Mouse (Mus musculus): Measurements from ENCODE around the gene Xpnpep1. TPM values are rescaled to one million over a fixed set of nuclear protein-coding genes. Genes with fewer than 3 reads are reported as not detected.

Xpnpep1 gene
- 159 and 166 TPM in 2 replicates for polyA plus RNA-seq (2016; fragmentation: Nextera tagmentation; extraction: Ambion mirVana)

GRCm38 (mm10) chr19:53040164-53041132 lies at the start of gene Xpnpep1:
Gene Xpnpep1 (minus strand): TSS chr19:53040214.
- Histone ChIP-seq H3K4me1 (peaks cover 11% of the 10 kb centered on the region), H3K27me3 (no peaks in the 10 kb centered on the region), H3K9ac (peak within 1 kb of the TSS; percentile 51), H3K36me3 (no peaks in the 10 kb centered on the region), H3K27ac (0 out of 2 replicates have a peak within 1 kb of the TSS, but pooled peaks have one; percentile 7), H3K9me3 (replicated peaks) (no peaks in the 10 kb centered on the region), H3K4me3 (peak within 1 kb of the TSS; percentile 73), H3K4me2 (replicated peaks) (peak within 1 kb of the TSS; percentile 69)
- WGBS, result 82% methylated on average over 23 of the region's 23 CpGs
- ATAC-seq (ENCODE audit: low FRiP score), result no peak

DNA sequence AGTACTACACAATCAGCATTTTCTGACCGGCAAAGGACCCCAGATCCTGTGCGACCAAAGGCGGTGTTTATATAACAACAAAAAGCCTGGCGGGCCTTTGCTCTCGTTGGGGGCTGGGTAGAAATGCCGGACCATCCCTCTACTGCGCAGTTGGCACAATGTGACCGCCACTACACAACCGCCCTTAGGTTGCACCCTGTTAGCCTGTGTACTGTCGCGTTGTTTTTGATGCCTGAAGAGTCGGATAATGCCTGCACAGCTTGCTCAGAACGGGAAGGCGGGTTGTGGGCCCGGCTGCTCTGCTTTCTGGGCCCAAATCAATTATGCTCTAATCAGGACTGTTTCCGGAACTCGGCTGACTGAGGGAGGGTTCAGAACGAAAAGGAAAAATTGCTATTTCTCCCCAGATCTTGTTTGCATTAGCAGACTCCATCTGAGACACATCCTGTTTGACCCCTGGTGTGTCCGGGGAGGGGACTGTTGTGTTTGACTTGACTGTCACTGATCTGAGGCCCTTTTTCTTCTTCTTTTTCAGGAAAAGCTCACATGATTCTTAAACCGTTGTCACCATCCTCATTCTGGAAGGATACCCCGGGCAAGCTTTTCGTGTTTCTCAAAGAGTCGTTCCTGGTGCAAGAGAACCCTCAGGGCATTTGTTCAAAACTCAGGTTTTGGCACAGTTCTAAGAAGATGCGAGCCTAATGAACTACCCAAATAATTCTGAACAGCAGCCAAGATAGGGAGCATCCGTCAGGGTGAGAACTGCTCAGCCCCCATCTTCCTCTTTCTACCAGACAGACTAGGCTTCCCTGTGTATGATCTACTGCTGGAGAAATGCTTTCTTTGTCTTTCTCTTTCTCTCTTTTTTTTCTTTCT lies 47.5 kb upstream of the Xpnpep1 start:
- Histone ChIP-seq H3K36me3 (no peaks in the 10 kb centered on the region), H3K27ac (peak overlapping the region; percentile 3; the same call in 1 of the 2 replicates), H3K9me3 (replicated peaks) (no peaks in the 10 kb centered on the region), H3K27me3 (no peaks in the 10 kb centered on the region), H3K4me3 (no peak overlapping the region), H3K4me1 (peaks cover 15% of the 10 kb centered on the region), H3K9ac (no peak overlapping the region), H3K4me2 (replicated peaks) (peak overlapping the region; percentile 33)
- ATAC-seq (ENCODE audit: low FRiP score), result 0 out of 2 replicates have a peak, but pooled peaks have one; percentile 48
- 31% methylated on average over 25 of the region's 25 CpGs for WGBS

- no peak for ATAC-seq (ENCODE audit: low FRiP score)
- peak overlapping the region; percentile 33 for H3K4me2 ChIP-seq (replicated peaks)
- H3K4me1 ChIP-seq, result peaks cover 15% of the 10 kb centered on the region
- no peak overlapping the region for H3K4me3 ChIP-seq
- no peak overlapping the region for H3K9ac ChIP-seq
- H3K9me3 ChIP-seq (replicated peaks), result no peaks in the 10 kb centered on the region
- WGBS, result 56% methylated on average over 12 of the region's 12 CpGs
- no peaks in the 10 kb centered on the region for H3K36me3 ChIP-seq
- no peaks in the 10 kb centered on the region for H3K27me3 ChIP-seq
- peak overlapping the region; percentile 3; the same call in 1 of the 2 replicates for H3K27ac ChIP-seq
Measured at GRCm38 (mm10) chr19:53086861-53087260, 46.8 kb upstream of the Xpnpep1 start.

DNA sequence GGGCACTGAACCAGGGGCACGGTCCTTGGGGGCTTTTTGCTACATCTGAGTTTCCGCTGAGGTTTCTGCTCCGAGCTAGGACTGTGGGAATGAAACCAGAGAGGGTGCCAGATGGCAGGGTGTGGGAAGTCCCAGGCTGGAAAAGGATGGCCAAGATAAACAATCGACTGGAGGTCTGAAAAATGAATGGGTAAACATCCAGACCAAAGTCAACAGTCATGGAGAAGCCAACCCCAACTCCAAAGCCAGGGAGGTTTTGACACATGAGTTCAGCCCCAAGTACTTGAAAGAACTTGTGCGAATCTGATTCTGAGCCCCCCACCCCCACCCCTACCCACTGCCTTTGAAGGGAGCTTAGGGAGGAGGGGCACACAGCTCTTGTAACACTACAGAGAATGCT lies 44.7 kb upstream of the Xpnpep1 start:
- no peak overlapping the region for H3K9ac ChIP-seq
- peaks cover 18% of the 10 kb centered on the region for H3K4me1 ChIP-seq
- H3K4me2 ChIP-seq (replicated peaks), result no peak overlapping the region
- no peaks in the 10 kb centered on the region for H3K27me3 ChIP-seq
- H3K4me3 ChIP-seq, result no peak overlapping the region
- WGBS, result 71% methylated on average over 5 of the region's 5 CpGs
- H3K36me3 ChIP-seq, result no peaks in the 10 kb centered on the region
- no peak for ATAC-seq (ENCODE audit: low FRiP score)
- H3K9me3 ChIP-seq (replicated peaks), result no peaks in the 10 kb centered on the region
- no peak overlapping the region for H3K27ac ChIP-seq

- Histone ChIP-seq H3K4me1 (peaks cover 17% of the 10 kb centered on the region), H3K36me3 (no peaks in the 10 kb centered on the region), H3K9ac (no peak overlapping the region), H3K27ac (no peak overlapping the region), H3K27me3 (no peaks in the 10 kb centered on the region), H3K4me2 (replicated peaks) (no peak overlapping the region), H3K4me3 (no peak overlapping the region), H3K9me3 (replicated peaks) (no peaks in the 10 kb centered on the region)
- 89% methylated on average over 8 of the region's 8 CpGs for WGBS
- ATAC-seq (ENCODE audit: low FRiP score), result no peak
Measured at GRCm38 (mm10) chr19:53082862-53083261, 42.8 kb upstream of the Xpnpep1 start.

DNA sequence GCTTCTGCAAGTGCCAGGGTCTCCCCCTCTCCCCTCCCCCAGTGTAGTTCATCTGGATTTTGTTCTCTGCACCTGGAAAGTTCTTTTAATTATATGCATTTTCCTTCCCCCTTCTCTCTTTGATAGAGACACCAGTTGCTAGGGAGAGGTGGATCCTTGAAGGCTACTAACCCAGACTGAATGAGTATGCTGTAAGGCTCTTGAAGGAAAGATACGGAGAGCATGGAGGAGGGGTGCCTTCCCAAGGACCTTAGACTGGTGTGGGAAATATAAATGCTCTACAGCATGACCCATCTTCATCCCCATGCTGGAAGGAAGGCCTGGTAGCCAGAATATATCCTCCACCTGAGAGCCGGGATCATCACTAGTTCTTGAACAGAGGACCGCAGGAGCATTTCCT lies 41.3 kb upstream of the Xpnpep1 start:
- Histone ChIP-seq H3K4me2 (replicated peaks) (no peak overlapping the region), H3K9me3 (replicated peaks) (no peaks in the 10 kb centered on the region), H3K27me3 (no peaks in the 10 kb centered on the region), H3K4me3 (no peak overlapping the region), H3K36me3 (no peaks in the 10 kb centered on the region), H3K9ac (no peak overlapping the region), H3K4me1 (peaks cover 4% of the 10 kb centered on the region), H3K27ac (no peak overlapping the region)
- no peak for ATAC-seq (ENCODE audit: low FRiP score)
- 75% methylated on average over 3 of the region's 3 CpGs for WGBS

- ATAC-seq (ENCODE audit: low FRiP score), result no peak
- H3K27ac ChIP-seq, result no peak overlapping the region
- H3K9ac ChIP-seq, result no peak overlapping the region
- WGBS, result 39% methylated on average over 6 of the region's 6 CpGs
- H3K9me3 ChIP-seq (replicated peaks), result no peaks in the 10 kb centered on the region
- no peaks in the 10 kb centered on the region for H3K36me3 ChIP-seq
- no peak overlapping the region for H3K4me2 ChIP-seq (replicated peaks)
- peaks cover 4% of the 10 kb centered on the region for H3K4me1 ChIP-seq
- no peak overlapping the region for H3K4me3 ChIP-seq
- H3K27me3 ChIP-seq, result no peaks in the 10 kb centered on the region
Measured at GRCm38 (mm10) chr19:53080921-53081320, 40.9 kb upstream of the Xpnpep1 start.

GRCm38 (mm10) chr19:53080487-53080886 lies 40.5 kb upstream of the Xpnpep1 start:
- ATAC-seq (ENCODE audit: low FRiP score), result no peak
- Histone ChIP-seq H3K27ac (no peak overlapping the region), H3K27me3 (no peaks in the 10 kb centered on the region), H3K4me3 (no peak overlapping the region), H3K4me1 (peaks cover 4% of the 10 kb centered on the region), H3K9me3 (replicated peaks) (no peaks in the 10 kb centered on the region), H3K4me2 (replicated peaks) (no peak overlapping the region), H3K36me3 (no peaks in the 10 kb centered on the region), H3K9ac (no peak overlapping the region)
- WGBS, result 83% methylated on average over 3 of the region's 3 CpGs

DNA sequence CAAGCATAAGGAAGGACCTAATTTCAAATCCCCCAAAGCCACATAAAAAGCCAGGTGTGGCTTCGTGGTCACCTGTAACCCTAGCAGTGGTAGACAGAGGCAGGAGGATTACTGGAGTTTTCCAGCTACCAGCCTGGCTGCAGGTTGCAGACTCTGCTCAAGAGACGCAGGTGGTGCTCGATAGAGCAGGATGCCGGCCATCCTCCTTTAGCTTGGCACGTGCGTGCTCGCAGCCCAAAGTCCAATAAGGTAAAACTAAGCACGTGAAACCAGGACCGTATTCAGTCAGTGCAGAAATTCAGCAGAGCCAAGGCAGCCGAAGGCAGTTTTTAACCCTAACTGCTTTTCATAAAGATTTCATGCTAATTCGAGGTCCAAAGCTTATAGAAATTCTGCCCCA lies 40.0 kb upstream of the Xpnpep1 start:
- Histone ChIP-seq H3K4me1 (peaks cover 4% of the 10 kb centered on the region), H3K36me3 (no peaks in the 10 kb centered on the region), H3K4me2 (replicated peaks) (no peak overlapping the region), H3K9ac (no peak overlapping the region), H3K9me3 (replicated peaks) (no peaks in the 10 kb centered on the region), H3K27ac (no peak overlapping the region), H3K27me3 (no peaks in the 10 kb centered on the region), H3K4me3 (no peak overlapping the region)
- ATAC-seq (ENCODE audit: low FRiP score), result no peak
- 89% methylated on average over 11 of the region's 11 CpGs for WGBS

GRCm38 (mm10) chr19:53078271-53079085 lies 38.5 kb upstream of the Xpnpep1 start:
- no peak overlapping the region for H3K4me2 ChIP-seq (replicated peaks)
- 74% methylated on average over 9 of the region's 9 CpGs for WGBS
- H3K9ac ChIP-seq, result no peak overlapping the region
- H3K36me3 ChIP-seq, result no peaks in the 10 kb centered on the region
- H3K9me3 ChIP-seq (replicated peaks), result no peaks in the 10 kb centered on the region
- ATAC-seq (ENCODE audit: low FRiP score), result no peak
- H3K4me1 ChIP-seq, result peaks cover 4% of the 10 kb centered on the region
- H3K27me3 ChIP-seq, result no peaks in the 10 kb centered on the region
- no peak overlapping the region for H3K27ac ChIP-seq
- no peak overlapping the region for H3K4me3 ChIP-seq

DNA sequence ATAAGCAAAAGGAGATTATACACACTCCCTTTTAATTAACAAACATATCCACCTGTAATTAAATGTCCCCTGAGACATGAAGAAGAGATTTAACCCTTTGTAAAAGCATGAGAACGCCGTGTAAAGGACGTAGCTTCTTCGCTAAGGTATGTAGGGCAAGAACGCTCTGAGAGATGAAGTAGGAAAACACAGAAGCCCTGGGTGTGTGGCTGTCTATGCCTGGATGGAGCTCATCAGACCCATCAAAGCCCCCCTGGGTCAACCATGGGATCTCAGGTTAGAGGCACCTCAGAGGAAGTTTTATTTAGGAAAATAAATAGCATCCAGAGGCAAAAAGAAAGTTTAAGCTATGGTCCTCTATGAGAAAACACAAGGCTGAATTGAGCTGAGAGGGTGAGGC lies 37.3 kb upstream of the Xpnpep1 start:
- H3K4me1 ChIP-seq, result peaks cover 4% of the 10 kb centered on the region
- no peak overlapping the region for H3K9ac ChIP-seq
- no peak overlapping the region for H3K4me2 ChIP-seq (replicated peaks)
- no peak overlapping the region for H3K4me3 ChIP-seq
- no peaks in the 10 kb centered on the region for H3K36me3 ChIP-seq
- ATAC-seq (ENCODE audit: low FRiP score), result no peak
- 93% methylated on average over 5 of the region's 5 CpGs for WGBS
- no peaks in the 10 kb centered on the region for H3K9me3 ChIP-seq (replicated peaks)
- H3K27me3 ChIP-seq, result no peaks in the 10 kb centered on the region
- no peak overlapping the region for H3K27ac ChIP-seq

Measured in hindbrain, embryonic 12.5 days (tissue).